Mouse (Mus musculus) cortical plate, adult 2 months (tissue): ENCODE results near the gene Ccdc148. TPM values are rescaled to one million over a fixed set of nuclear protein-coding genes. Genes with fewer than 3 reads are reported as not detected.

ENCODE experiments used
- H3K27ac ChIP-seq: fragments of 200-500 bp; 2 replicates; pipeline ENCODE4 v1.5.1; 2012; ENCODE audit warnings: low read length, control low read depth, inconsistent platforms; ENCODE audit not compliant: insufficient read depth
- H3K4me1 ChIP-seq: fragments of 200-500 bp; 2 replicates; pipeline ENCODE4 v1.6.1; 2011; ENCODE audit warnings: low read length; ENCODE audit not compliant: control insufficient read depth, insufficient read depth
- H3K4me3 ChIP-seq: fragments of 200-500 bp; 2 replicates; pipeline ENCODE4 v1.5.1; 2011; ENCODE audit warnings: mild to moderate bottlenecking, low read length, control low read depth; ENCODE audit not compliant: insufficient read depth
- CTCF ChIP-seq: fragments of 200-500 bp; IDR thresholded peaks from 2 replicates; pipeline ENCODE4 v1.5.1; 2011; ENCODE audit warnings: mild to moderate bottlenecking, control low read depth, low read length; ENCODE audit not compliant: insufficient read depth; ENCODE audit errors: extremely low read depth
- POLR2A ChIP-seq: fragments of 200-500 bp; IDR thresholded peaks from 2 replicates; pipeline ENCODE4 v1.6.1; 2011; ENCODE audit warnings: mild to moderate bottlenecking, low read length, control low read depth; ENCODE audit not compliant: insufficient read depth; ENCODE audit errors: extremely low read depth
- polyA plus RNA-seq: library from polyadenylated mRNA; depleted of rRNA; stranded (reverse); fragments of >200 nt; gene quantifications from 2 replicates; pipeline ENCODE4 v1.2.3, GENCODE M21; 2012

Ccdc148 gene
- polyA plus RNA-seq, 1 experiment = 7.1 TPM

DNA sequence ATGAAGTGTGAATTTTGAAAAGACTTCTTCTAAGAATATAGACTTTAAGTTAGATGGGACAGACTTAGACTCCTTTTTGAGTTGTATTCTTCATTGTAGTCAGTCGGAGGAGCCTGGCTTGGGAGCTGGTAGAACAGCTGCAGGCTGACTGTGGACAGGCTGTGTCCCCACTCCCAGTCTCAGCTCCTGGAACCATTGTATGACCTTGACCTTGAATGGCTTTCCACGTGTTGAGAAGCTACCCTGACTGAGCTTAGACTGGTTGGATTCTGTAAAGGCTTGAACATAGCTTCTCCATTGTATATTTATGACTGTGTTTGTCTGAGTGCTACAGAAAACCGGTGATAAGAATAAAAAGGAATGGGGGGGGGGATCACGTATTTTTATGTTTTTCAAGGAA is 36.7 kb upstream of the Ccdc148 start:
- Histone ChIP-seq H3K4me3 (no peak overlapping the region), H3K4me1 (peaks cover 7% of the 10 kb centered on the region), H3K27ac (no peak overlapping the region)
- TF ChIP-seq POLR2A = no peak
- TF ChIP-seq CTCF = no peak

- TF ChIP-seq CTCF = no peak
- TF ChIP-seq POLR2A = no peak
- Histone ChIP-seq H3K27ac (no peak overlapping the region), H3K4me1 (peaks cover 17% of the 10 kb centered on the region), H3K4me3 (no peak overlapping the region)
These were observed 32.6 kb upstream of the Ccdc148 start for GRCm38 (mm10) chr2:59193117-59193516.

DNA sequence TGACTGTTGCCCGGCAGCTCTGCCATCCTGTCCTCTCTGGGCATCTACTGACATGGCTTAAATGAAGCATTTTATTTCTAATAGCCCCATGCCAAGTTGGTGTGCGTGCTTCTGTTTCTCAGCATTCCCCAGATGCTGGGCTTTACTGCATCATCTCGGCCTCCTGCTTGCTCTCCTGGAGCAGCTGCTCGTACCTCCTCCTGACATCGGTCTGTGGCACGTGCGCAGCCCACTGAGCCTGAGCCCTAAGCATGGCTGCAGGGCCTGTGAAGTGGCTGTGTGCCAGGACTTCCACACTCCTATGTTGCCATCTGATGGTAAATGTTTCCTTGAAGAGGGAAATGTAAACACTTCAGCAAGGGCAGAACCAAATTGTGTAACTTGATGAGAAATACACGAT is 31.0 kb upstream of the Ccdc148 start:
- Histone ChIP-seq H3K4me3 (no peak overlapping the region), H3K4me1 (peaks cover 18% of the 10 kb centered on the region), H3K27ac (no peak overlapping the region)
- TF ChIP-seq POLR2A (no peak), CTCF (no peak)

- Histone ChIP-seq H3K27ac (no peak overlapping the region), H3K4me1 (peaks cover 18% of the 10 kb centered on the region)
These were observed 29.7 kb upstream of the Ccdc148 start for GRCm38 (mm10) chr2:59190186-59190585.

GRCm38 (mm10) chr2:59189661-59190185 is 29.2 kb upstream of the Ccdc148 start:
- TF ChIP-seq CTCF (no peak), POLR2A (no peak)
- Histone ChIP-seq H3K4me3 (no peak overlapping the region), H3K4me1 (peaks cover 18% of the 10 kb centered on the region), H3K27ac (no peak overlapping the region)

More at GRCm38 (mm10) chr2:59190186-59190585, 29.7 kb upstream of the Ccdc148 start:
- TF ChIP-seq CTCF = no peak
- TF ChIP-seq POLR2A = no peak
- no peak overlapping the region for H3K4me3 ChIP-seq

DNA sequence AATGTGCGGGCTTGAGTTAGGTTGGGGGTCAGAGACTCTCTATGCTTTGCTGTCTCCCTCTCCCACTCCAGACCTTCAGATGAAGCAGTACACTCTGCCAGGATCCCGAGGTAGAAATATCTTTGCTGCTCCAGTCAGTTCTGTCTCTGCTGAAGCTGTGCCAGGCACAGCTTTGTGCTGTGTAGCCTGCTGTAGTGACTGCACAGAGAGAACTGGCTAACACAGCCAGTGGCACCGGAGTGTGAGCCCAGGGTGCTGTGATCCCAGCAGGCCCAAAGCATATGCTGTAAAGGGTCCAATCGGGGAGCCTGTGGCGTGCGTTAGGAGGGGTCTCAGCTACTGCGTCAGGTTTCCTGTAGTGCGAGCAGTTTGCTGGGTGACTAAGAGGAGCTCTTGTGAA is 27.8 kb upstream of the Ccdc148 start:
- no peak overlapping the region for H3K27ac ChIP-seq
- no peak for TF ChIP-seq CTCF
- no peak for TF ChIP-seq POLR2A
- peaks cover 18% of the 10 kb centered on the region for H3K4me1 ChIP-seq
- H3K4me3 ChIP-seq = no peak overlapping the region

- TF ChIP-seq CTCF (no peak), POLR2A (no peak)
- H3K4me3 ChIP-seq = no peak overlapping the region
- H3K27ac ChIP-seq = no peak overlapping the region
- H3K4me1 ChIP-seq = peaks cover 15% of the 10 kb centered on the region
These were observed 26.5 kb upstream of the Ccdc148 start for GRCm38 (mm10) chr2:59186966-59187365.

GRCm38 (mm10) chr2:59186122-59186521 is 25.6 kb upstream of the Ccdc148 start:
- Histone ChIP-seq H3K4me3 (no peak overlapping the region), H3K27ac (no peak overlapping the region), H3K4me1 (peaks cover 13% of the 10 kb centered on the region)
- TF ChIP-seq CTCF = no peak
- TF ChIP-seq POLR2A = no peak

- peaks cover 9% of the 10 kb centered on the region for H3K4me1 ChIP-seq
- H3K4me3 ChIP-seq = no peak overlapping the region
- no peak overlapping the region for H3K27ac ChIP-seq
- TF ChIP-seq POLR2A = no peak
- no peak for TF ChIP-seq CTCF
These were observed 23.9 kb upstream of the Ccdc148 start for GRCm38 (mm10) chr2:59184107-59185064.

DNA sequence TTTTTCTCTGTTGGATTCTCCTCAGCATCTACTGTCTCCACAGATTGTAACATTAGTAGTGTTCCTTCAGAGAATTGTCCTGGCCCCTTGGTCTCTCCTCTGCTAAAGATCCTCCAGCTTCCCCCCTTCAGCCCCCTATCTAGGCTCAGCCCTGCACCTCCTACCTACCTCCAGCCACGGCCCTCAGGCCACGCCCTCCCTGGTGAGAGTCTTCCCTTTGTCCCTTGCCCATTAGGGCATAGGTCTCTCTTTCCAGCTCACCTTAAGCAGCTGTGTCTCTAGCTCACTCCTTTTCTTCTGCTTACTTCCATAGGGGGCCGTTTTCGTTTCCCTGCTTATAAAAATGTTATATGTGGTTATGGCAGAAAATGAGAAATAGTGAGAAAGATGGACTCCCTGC is 23.1 kb upstream of the Ccdc148 start:
- Histone ChIP-seq H3K27ac (no peak overlapping the region), H3K4me1 (peaks cover 10% of the 10 kb centered on the region), H3K4me3 (no peak overlapping the region)
- no peak for TF ChIP-seq CTCF
- no peak for TF ChIP-seq POLR2A
